Mouse (Mus musculus) hindbrain, embryonic 15.5 days (tissue): ENCODE data around the gene Lbhd1. TPM values are rescaled to one million over a fixed set of nuclear protein-coding genes. Genes with fewer than 3 reads are reported as not detected.

Source experiments
- microRNA-seq: library from miRNA; unstranded; fragments of <30 nt; microRNA quantifications from one replicate; pipeline ENCODE4, GENCODE M21; 2016
- polyA plus RNA-seq: library from polyadenylated mRNA; unstranded; fragments of >200 nt; fragmentation: Nextera tagmentation; extraction: Ambion mirVana; gene quantifications from 2 replicates; pipeline ENCODE4 v1.2.1, GENCODE M21; 2015

Lbhd1 gene
- polyA plus RNA-seq, 1 experiment from 2014 or later, result 43.0 TPM

Small RNA genes lying within 50 kb of the gene (microRNA-seq; reads per million reads assigned to microRNA genes)
- not detected for gene Mir5136

Other genes with a start within 250 kb of the Lbhd1 start
- 0.54 and 0.67 TPM in 2 replicates for gene Chrm1, start 219.9 kb upstream of the Lbhd1 start, polyA plus RNA-seq
- gene Slc3a2, start 160.4 kb upstream of the Lbhd1 start, polyA plus RNA-seq, result 170 and 175 TPM in 2 replicates
- gene Wdr74, start 147.9 kb upstream of the Lbhd1 start, polyA plus RNA-seq, result 91.9 and 96.1 TPM in 2 replicates
- gene 1700092M07Rik, start 143.0 kb upstream of the Lbhd1 start, polyA plus RNA-seq, result 1.3 and 1.7 TPM in 2 replicates
- 113 and 122 TPM in 2 replicates for gene Stx5a, start 142.3 kb upstream of the Lbhd1 start, polyA plus RNA-seq
- 142 and 145 TPM in 2 replicates for gene Nxf1, start 126.7 kb upstream of the Lbhd1 start, polyA plus RNA-seq
- 213 and 214 TPM in 2 replicates for gene Tmem223, start 112.7 kb upstream of the Lbhd1 start, polyA plus RNA-seq
- 31.6 and 33.1 TPM in 2 replicates for gene Tmem179b, start 109.3 kb upstream of the Lbhd1 start, polyA plus RNA-seq
- 30.5 and 32.8 TPM in 2 replicates for gene Taf6l, start 97.3 kb upstream of the Lbhd1 start, polyA plus RNA-seq
- 133 and 144 TPM in 2 replicates for gene Polr2g, start 85.2 kb upstream of the Lbhd1 start, polyA plus RNA-seq
- 7.8 and 8.6 TPM in 2 replicates for gene Zbtb3, start 81.2 kb upstream of the Lbhd1 start, polyA plus RNA-seq
- 56.8 and 58.6 TPM in 2 replicates for gene Ttc9c, start 64.4 kb upstream of the Lbhd1 start, polyA plus RNA-seq
- gene Hnrnpul2, start 63.7 kb upstream of the Lbhd1 start, polyA plus RNA-seq, result 5.4 and 6.5 TPM in 2 replicates
- not detected in 2 replicates for gene AC129217.1, start 54.0 kb upstream of the Lbhd1 start, polyA plus RNA-seq
- 101 and 104 TPM in 2 replicates for gene Bscl2, start 46.3 kb upstream of the Lbhd1 start, polyA plus RNA-seq
- gene Gng3, start 44.5 kb upstream of the Lbhd1 start, polyA plus RNA-seq, result 450 and 460 TPM in 2 replicates
- gene Lrrn4cl, start 33.0 kb upstream of the Lbhd1 start, polyA plus RNA-seq, result 0.61 and 0.92 TPM in 2 replicates
- 141 and 145 TPM in 2 replicates for gene Ubxn1, start 12.2 kb upstream of the Lbhd1 start, polyA plus RNA-seq
- gene Uqcc3, start 2.8 kb upstream of the Lbhd1 start, polyA plus RNA-seq, result 60.2 and 61.5 TPM in 2 replicates
- not detected in 2 replicates for gene Gm49403, start 198 bp downstream of the Lbhd1 start, polyA plus RNA-seq
- gene 1810009A15Rik, start 5.1 kb downstream of the Lbhd1 start, polyA plus RNA-seq, result 45.3 and 51.6 TPM in 2 replicates
- gene Gm49416, start 5.2 kb downstream of the Lbhd1 start, polyA plus RNA-seq, result not detected in 2 replicates
- gene Ints5, start 9.3 kb downstream of the Lbhd1 start, polyA plus RNA-seq, result 33.0 and 35.3 TPM in 2 replicates
- gene Ganab, start 14.3 kb downstream of the Lbhd1 start, polyA plus RNA-seq, result 83.0 and 84.9 TPM in 2 replicates
- 94.3 and 98.1 TPM in 2 replicates for gene B3gat3, start 36.6 kb downstream of the Lbhd1 start, polyA plus RNA-seq
- gene Rom1, start 45.6 kb downstream of the Lbhd1 start, polyA plus RNA-seq, result 2.7 and 3.1 TPM in 2 replicates
- gene Eml3, start 45.8 kb downstream of the Lbhd1 start, polyA plus RNA-seq, result 9.9 and 12.8 TPM in 2 replicates
- gene Mta2, start 58.1 kb downstream of the Lbhd1 start, polyA plus RNA-seq, result 103 and 109 TPM in 2 replicates
- 24.9 and 25.4 TPM in 2 replicates for gene Tut1, start 70.1 kb downstream of the Lbhd1 start, polyA plus RNA-seq
- 289 TPM in 2 replicates for gene Eef1g, start 83.3 kb downstream of the Lbhd1 start, polyA plus RNA-seq
- 4.6 TPM in 2 replicates for gene Ahnak, start 105.6 kb downstream of the Lbhd1 start, polyA plus RNA-seq
- gene Scgb1a1, start 204.2 kb downstream of the Lbhd1 start, polyA plus RNA-seq, result not detected in 2 replicates